Mouse (Mus musculus) c-Kit-positive CD71-positive TER-119-negative erythroid progenitor cells, embryonic 14.5 days (primary cell): Measurements from ENCODE around the gene Ryr1.
A peak's percentile ranks its signal among the peaks of the same experiment; 100 is the strongest.

Experiments used
- DNase-seq: peaks from one replicate; pipeline ENCODE4 v3.0.0-alpha.2; 2013; ENCODE audit warnings: low read depth

Gene Ryr1

DNA sequence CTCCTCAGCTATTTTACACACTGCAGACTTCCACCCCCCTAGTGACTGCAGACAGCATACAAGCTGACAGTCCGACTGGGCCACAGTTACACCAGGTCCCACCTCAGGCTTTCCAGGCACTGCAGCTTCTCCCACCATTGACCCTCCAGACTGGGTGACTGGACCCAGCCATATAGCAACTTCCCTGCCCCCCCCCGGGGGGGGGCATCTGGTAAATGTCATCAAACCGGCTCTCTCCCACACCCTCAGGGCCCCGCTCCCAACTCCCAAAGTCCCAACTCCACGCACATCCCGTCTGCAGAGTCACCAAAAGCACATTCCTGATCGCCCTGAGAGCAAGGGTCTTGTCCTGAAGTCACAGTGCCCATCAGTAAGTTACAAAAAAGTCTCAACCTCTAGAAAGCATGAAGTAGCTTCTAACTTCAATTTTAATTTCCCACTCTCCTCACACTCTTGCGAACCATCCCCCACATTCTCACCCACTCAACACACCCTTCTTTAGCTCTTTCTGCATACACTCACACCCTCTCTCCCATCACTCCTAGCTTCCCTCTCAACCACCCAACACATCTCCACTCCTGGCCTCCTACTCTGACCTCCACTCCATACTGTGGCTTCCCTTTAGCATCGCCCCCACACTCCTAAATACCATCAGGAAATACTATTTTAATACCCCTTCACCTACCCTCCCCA lies 164.5 kb downstream of the Ryr1 start:
- no peak for DNase-seq

- no peak for DNase-seq
Observed at GRCm38 (mm10) chr7:28959505-28960045, 165.4 kb downstream of the Ryr1 start.

GRCm38 (mm10) chr7:28958770-28959169 lies 166.2 kb downstream of the Ryr1 start:
- no peak for DNase-seq

DNA sequence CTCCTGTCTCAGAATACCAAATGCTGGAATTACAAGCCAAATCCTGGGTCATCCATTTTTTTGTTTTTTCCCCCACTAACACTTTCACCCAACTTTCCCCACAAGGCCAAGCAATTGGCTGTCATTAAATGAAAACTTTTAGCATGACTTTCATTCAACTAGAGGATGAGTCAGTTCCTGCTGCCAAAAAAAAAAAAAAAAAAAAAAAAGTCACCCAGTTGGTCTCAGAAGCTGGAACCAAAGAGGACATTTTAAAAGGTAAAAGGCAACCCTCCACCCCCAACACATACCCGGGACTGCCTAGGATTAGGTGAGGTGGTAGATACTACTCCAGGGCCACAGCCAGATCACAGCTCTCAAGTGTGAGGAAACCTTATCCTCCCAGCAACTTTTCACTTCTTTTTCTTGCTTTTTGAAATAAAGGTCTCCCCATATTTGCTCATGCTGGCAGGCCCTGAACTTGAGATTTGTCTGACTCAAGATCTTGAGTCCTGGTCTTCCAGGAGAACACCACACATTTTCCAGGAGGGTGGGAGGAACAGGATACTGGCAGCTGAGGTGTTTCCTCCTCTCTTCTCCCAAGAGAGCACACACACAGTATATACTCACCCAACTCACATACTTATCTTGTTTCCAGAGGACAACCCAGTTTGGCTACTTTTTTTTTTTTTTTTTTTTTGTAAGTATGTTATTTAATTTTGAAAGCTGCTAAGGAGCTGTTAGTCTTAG lies 166.8 kb downstream of the Ryr1 start:
- no peak for DNase-seq

DNA sequence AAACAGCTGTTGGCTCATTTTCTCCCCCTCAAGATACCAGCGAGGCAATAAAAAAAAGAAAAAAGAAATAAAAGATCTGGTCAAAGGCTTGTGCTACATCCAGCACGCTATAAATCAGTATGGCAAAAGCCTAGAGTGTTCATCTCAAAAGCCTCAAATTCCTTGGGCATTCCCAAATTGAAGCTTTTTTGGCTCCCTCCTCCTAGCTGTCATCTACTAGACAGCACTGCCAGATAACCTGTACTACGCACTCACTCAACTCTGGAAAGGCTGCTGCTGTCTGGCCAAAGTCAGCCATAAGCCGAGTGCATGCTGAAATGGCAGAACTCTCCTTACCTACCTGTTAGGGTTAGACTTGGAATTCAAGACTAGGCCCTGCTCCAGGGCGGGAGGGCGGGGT lies 167.7 kb downstream of the Ryr1 start:
- DNase-seq, result no peak

GRCm38 (mm10) chr7:28956270-28956669 lies 168.7 kb downstream of the Ryr1 start:
- no peak for DNase-seq

DNA sequence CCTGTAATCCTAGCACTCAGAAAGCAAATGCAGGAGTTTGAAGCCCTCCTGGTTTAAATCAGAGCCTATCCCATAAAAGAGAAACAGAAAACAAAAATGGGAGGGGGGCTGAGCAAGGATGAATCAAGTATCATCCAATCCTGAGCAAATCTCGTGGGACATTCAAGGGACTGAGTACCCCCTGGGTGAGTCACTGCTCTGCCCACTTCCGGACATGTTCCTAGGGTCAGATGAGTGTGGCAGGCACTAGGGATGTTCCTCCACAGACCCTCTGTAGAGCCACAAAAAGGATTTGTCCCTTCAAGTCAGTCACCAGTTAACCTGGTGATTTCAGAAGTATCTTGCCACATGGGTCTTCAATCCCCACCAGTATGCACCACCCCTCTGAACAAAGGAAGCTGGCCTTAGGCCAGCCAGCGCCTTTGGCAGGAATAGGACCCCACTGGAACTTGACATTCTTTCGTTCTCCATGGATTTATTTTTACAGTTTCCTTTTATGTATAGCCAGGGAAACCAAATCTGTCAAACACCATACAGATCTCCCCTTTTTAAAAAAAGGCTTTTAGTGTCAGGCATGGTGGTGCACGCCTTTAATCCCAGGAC lies 169.6 kb downstream of the Ryr1 start:
- no peak for DNase-seq

- DNase-seq, result no peak
Observed at GRCm38 (mm10) chr7:28954773-28955172, 170.2 kb downstream of the Ryr1 start.

GRCm38 (mm10) chr7:28953476-28954376 lies 171.3 kb downstream of the Ryr1 start:
- peak; percentile 72 for DNase-seq
